Mouse (Mus musculus): Measurements from ENCODE around the gene Rap1gap2. TPM values are rescaled to one million over a fixed set of nuclear protein-coding genes. Genes with fewer than 3 reads are reported as not detected.

Rap1gap2 gene
- total RNA-seq, 2 experiments from 2014 or later = 18.7 to 28.8 TPM

- no peak for DNase-seq (ENCODE audit: low spot score in 2 of 2)
Observed at GRCm38 (mm10) chr11:74546165-74546564, 64.5 kb downstream of the Rap1gap2 start.

- no peak for DNase-seq (ENCODE audit: low spot score in 2 of 2)
Observed at GRCm38 (mm10) chr11:74545560-74545959, 65.2 kb downstream of the Rap1gap2 start.

- DNase-seq (ENCODE audit: low spot score in 2 of 2) = no peak
Observed at GRCm38 (mm10) chr11:74537352-74537751, 73.4 kb downstream of the Rap1gap2 start.

GRCm38 (mm10) chr11:74536140-74536842, 74.4 kb downstream of the Rap1gap2 start:
- no peak for DNase-seq (ENCODE audit: low spot score in 2 of 2)

- DNase-seq (ENCODE audit: low spot score in 2 of 2) = no peak
Observed at GRCm38 (mm10) chr11:74534380-74534779, 76.3 kb downstream of the Rap1gap2 start.

- DNase-seq (ENCODE audit: low spot score in 2 of 2) = no peak
Observed at GRCm38 (mm10) chr11:74533050-74533449, 77.7 kb downstream of the Rap1gap2 start.

- no peak for DNase-seq (ENCODE audit: low spot score in 2 of 2)
Observed at GRCm38 (mm10) chr11:74532401-74532800, 78.3 kb downstream of the Rap1gap2 start.

GRCm38 (mm10) chr11:74531725-74532124, 79.0 kb downstream of the Rap1gap2 start:
- DNase-seq (ENCODE audit: low spot score in 2 of 2) = no peak

GRCm38 (mm10) chr11:74529803-74530202, 80.9 kb downstream of the Rap1gap2 start:
- DNase-seq (ENCODE audit: low spot score in 2 of 2) = no peak

GRCm38 (mm10) chr11:74527555-74527954, 83.2 kb downstream of the Rap1gap2 start:
- DNase-seq (ENCODE audit: low spot score in 2 of 2) = no peak

GRCm38 (mm10) chr11:74526180-74527158, 84.2 kb downstream of the Rap1gap2 start:
- no peak for DNase-seq (ENCODE audit: low spot score in 2 of 2)

GRCm38 (mm10) chr11:74525605-74526004, 85.1 kb downstream of the Rap1gap2 start:
- DNase-seq (ENCODE audit: low spot score in 2 of 2) = no peak

- no peak for DNase-seq (ENCODE audit: low spot score in 2 of 2)
Observed at GRCm38 (mm10) chr11:74525205-74525604, 85.5 kb downstream of the Rap1gap2 start.

- no peak for DNase-seq (ENCODE audit: low spot score in 2 of 2)
Observed at GRCm38 (mm10) chr11:74524050-74524965, 86.4 kb downstream of the Rap1gap2 start.

GRCm38 (mm10) chr11:74523210-74523951, 87.3 kb downstream of the Rap1gap2 start:
- no peak for DNase-seq (ENCODE audit: low spot score in 2 of 2)

GRCm38 (mm10) chr11:74522487-74523209, 88.1 kb downstream of the Rap1gap2 start:
- DNase-seq (ENCODE audit: low spot score in 2 of 2) = peak; percentile 19 to 40

- no peak for DNase-seq (ENCODE audit: low spot score in 2 of 2)
Observed at GRCm38 (mm10) chr11:74521981-74522486, 88.7 kb downstream of the Rap1gap2 start.

GRCm38 (mm10) chr11:74520201-74520600, 90.5 kb downstream of the Rap1gap2 start:
- no peak for DNase-seq (ENCODE audit: low spot score in 2 of 2)

- DNase-seq (ENCODE audit: low spot score in 2 of 2) = no peak
Observed at GRCm38 (mm10) chr11:74516112-74516511, 94.6 kb downstream of the Rap1gap2 start.

Measured in adrenal gland, postnatal 4 days (tissue).